Mouse (Mus musculus) kidney, postnatal 36 days (tissue): ENCODE results near the gene Gm49450.
"Not testable (repeated sequence)": the region's sequence is repeated elsewhere in the genome, so short reads cannot be mapped to it uniquely, and the experiment has no call there.

ENCODE experiments used
- DNase-seq, 2 experiments: peaks; one replicate each; pipeline ENCODE4 v3.0.0; 2021 to 2022; ENCODE audit warnings: mixed read lengths in 2 of 2

Gm49450 gene

DNA sequence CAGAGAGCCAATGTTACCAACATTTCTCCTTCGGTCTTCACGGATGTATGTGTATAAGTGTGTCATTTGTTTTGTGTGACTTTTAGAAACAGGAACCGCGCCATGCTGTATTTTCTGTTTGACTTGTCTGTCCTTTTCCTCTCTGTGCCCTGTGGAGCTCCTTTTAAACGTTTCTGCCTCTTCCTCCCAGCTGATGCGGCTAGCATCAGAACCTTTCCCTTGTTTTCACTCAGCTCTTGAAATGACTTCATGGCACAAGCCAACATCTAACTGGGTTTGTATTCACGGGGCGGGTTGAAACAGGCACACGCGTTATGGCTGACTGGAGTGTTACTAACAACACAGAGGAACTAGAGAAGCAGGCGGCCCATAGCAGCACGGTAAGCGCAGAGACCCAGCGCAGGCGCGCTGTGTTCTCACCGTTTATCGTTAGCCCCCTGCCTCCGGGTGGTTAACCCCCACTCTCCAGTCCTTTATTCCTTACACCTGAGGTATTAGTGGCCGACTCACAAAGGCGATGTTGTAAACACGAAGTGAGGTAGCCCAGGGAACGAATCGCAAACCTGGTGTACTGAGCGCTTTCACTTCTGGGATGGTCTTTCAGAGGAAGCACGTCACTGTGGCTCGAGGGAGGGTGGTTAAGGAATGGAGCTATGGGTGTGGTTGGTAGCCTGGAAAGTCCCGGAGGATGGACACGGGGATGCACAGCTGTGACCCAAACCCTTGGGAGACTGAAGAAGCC is 32.1 kb upstream of the Gm49450 start:
- DNase-seq = peak; percentile 87 to 89

DNA sequence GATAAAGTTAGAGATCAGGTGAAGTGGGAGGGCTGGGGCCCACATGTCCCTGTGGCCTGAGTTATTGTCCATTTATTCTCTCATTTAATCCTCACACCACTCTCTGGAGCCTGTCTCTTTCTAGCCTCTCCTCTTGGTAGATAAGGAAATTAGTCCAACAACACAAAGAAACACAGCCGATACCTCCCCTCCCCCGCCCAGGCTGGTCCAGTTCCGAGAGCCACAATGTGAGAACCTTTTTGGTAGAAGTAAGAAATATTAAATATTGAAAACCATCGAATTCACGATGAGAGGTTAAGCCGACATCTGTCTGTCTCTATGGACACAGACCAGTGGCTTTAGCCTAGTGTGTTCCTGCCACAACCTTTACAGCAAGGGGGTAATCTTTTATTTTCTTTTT is 31.3 kb upstream of the Gm49450 start:
- peak in 1 of 2 experiments; percentile 36 for DNase-seq

DNA sequence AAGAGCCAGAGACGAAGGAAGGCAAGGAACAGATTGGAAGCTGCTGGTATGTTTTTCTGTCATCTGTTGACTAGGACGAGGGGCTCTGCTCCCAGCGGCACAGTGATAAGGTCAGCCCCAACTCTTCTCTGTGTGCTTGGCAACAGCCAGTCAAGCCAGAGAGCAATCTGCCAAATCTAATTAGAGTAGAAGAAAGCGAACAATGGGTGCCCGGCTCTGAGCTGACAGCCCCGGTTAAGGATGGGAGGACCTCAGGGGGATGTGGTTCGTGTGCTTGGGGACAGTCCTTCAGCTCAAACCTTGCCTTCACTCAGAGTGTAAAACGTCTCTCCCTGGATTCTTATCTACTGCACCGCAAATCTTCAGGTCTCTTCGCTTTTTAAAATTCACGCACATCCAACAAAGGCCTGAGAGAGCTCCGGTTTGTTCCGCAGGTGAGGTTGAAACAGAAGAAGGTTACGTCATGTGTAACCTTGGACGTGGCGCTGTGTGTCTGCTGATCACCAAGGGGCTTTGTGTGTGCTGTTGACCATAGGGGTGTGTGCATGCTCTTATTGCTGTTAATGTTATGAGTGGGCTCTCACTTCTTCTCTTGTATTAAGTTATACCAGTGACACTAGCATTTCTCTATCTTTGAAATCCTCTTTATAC is 30.2 kb upstream of the Gm49450 start:
- DNase-seq = no peak

DNA sequence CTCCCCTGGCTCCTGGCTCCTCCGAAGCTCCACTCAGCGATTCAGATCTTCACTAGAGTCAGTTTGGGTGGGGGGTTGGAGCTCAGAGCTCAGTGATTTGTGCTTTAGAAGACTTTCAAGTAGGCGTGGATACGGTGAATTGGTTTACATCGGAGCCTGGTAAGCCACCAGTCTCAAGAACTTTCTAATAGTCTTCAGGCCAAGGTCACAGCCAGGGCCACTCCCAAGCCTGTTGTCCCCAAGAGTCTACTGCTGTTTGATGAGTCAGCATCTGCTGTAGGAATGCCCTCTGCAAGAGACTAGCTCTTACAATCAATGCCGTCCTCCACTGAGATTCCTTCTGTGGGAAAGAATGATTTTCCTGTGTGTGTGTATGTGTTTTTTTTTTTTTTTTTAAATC is 28.7 kb upstream of the Gm49450 start:
- no peak for DNase-seq

DNA sequence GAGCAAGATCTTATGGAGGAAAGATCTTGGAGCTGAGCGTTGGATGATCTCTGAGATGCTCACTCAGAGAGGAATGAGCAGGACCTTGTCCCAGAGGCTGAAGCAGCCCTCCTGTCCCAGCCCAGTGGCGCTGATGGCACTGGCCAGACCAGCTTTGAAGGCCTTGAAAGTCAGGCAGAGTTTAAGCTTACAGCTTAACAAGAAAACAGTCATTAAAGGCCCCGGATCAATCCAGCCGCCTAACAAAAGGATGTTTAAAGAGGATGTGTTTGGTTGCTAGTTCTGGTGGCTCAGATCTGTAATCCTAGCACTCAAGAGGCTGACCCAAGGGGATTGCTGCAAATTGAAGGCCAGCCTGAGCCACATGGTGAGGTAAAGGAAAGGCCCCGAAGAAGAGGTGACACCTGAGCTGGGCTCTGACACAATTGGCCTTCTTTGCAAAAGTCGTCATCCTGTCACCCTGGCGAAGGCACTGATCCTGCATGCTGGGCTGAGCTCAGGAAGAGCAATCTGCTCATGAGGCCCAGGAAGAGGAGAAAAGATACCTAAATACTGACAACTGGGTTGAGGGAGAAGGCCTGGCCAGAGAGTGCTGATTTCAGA is 26.8 kb upstream of the Gm49450 start:
- DNase-seq = no peak

DNA sequence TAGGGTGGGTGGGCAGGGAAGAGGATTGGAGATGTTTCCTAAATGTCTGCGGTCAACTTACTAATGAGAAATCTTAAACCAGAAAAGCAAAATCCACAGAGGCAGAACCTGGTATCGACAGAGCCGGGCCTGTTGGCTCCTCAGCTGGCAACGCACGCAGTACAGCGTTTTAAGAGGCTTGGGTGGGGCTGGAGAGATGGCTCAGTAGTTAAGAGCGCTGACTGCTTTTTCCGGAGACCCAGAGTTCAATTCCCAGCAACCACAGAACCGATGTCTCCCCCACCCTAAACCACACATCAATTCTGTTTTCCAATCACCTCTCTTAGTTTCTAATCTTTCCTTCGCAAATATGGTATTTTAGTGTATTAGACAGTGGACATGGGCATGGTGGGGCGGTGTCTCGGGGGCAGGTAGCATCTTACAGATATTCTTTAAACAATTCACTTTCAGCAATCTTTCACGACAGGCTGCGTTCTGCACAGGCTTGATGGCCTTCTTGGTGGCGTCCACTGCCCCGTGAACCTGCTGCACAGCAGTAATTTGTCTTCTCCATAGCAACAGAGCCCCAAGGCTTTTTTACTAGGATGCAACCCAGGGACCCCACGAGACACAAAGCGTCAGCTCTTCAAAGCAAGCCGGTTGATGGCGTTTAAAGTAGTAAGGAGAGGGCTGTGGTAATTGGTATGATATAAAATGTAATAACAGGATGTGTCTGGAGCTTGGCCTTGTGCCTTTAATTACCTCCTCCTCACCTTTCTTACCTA is 25.2 kb upstream of the Gm49450 start:
- DNase-seq = no peak

DNA sequence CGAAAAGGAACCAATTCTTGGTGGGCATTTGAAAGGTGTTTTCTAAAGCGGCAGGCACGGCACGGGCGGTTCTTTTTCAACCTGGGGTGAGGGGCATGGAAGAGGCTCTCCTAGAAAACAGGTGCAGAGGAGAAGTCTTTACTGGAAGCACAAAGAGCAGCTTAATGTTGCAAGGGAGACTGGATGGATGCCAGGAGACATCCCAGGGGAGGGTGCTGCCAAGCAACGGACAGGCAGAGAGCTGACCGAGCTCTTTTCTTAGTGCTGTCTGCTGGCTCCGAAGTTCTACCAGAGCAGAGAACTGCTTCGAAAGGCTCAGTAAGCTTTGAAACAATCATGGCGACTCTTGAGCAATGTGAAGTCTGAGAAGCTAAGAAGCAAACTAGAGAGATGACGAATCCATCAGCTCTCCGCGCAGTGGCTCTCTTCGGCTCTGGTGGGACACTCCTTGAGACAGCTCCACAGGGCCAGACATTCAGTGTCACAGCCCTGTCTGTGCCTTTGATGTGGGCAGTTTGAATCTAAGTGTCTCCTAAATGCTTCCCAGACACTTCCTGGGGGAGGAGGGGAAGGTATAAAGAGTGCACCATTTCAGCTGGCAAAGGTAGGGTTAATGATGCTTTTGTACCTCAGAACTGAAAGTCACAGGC is 24.5 kb upstream of the Gm49450 start:
- DNase-seq = peak; percentile 90 to 95

DNA sequence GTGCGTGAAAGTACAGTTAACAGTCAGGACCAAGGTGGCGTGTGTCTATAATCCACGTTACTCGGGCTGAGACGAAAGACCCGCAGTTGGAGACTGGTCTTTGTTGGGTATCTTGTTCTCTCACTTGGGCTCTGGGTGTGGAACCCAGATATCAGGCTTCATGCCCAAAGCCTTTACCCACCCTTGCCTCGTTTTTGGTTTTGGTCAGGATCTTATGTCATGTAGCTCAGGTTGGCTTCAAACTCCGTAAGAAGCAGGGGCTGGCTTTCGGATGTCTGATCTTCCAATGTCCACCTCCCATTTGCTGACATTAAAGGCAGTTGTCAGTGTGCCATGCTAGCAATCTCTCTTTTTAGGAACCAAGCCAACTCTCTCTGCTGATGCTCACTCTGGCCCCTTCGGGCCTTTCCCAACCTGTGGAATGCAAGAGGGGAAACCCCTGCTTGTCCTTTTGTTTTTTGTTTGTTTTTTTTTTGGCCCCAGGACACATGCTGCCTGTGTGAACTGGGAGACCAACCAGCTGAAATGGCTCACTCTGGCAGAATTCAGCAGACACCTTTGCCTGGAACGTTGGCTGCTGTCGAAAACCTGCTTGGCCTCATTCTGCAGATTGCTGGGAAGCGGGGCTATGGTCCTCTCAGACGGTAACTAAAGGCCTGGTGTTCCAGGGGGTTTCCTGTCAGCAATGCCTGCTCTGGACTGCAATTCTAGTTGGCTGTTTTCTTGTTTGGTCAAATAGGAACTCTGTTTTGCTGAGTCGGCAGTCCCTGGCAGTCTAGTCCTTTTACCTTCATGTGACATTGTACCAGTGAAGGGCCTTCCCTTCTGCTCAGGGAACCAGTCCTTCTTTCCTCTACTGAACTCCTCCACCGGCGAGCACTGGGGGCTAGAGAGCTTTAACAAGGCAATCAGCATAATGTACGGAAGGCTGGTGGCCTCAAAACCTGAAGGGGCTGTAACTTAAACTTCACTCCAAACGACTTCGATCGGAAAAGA is 23.7 kb upstream of the Gm49450 start:
- DNase-seq = peak; percentile 53 to 68

DNA sequence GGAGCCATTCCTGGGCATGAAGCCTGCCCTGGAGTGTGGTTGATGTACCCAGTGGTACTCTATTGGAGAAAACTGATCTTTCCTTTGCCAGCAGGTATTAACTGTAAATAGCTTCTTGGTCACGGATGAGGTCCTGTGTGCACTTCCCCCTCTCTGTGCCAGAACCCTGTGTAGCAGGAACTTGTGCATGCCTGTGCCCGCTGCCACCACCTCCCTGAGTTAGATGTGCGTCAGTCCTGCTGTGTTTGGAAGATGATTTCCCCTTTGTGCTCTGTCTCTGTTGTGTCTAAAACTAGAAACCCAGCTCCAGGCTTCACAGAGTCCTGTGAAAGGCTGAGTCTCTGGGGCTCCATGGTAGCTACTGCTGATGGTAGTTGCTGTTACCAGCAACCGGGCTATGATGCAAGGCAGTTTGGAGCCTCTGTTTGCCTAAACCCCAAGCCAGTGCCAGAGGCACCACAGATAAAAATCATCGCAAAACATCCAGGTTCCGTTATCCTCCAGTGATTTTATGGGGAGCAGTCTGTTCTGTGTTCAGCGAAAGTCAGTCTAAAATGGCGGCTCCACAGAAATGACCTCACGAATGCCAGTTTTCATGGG is 19.8 kb upstream of the Gm49450 start:
- DNase-seq = peak; percentile 51 to 60

DNA sequence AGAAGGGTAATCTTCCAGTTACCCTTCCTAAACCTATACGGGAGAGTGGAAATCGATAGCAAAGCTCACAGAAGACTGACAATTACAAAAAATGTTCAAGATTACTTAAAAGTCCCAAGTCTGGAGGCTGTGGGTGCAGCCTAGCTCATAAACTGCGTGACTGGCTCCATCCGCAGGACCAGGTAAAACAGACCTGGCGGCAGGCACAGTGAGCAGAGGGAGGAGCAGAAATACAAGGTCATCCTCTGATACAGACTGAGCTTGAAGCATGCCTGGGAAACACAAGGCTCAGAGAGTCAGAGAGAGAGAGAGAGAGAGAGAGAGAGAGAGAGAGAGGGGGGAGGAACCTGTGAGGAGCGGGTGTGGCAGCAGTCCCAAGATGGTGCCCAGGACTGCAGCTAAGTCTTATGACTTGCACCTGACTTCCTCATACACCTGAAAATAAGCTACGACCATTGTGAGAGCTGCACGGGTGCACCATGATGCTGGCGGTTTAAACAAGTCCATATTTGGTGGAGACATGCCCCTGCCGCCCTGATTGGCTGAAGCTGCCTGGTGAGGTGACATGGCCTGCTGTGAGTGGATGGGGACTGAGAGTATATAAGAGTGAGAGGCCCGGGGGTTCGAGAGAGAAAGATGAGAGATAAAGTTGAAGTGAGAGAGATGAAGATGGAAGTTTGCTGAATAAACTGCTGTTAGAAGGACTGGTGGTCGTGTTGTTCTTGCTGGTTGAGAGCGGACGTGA is 18.4 kb upstream of the Gm49450 start:
- DNase-seq = not testable (repeated sequence)

DNA sequence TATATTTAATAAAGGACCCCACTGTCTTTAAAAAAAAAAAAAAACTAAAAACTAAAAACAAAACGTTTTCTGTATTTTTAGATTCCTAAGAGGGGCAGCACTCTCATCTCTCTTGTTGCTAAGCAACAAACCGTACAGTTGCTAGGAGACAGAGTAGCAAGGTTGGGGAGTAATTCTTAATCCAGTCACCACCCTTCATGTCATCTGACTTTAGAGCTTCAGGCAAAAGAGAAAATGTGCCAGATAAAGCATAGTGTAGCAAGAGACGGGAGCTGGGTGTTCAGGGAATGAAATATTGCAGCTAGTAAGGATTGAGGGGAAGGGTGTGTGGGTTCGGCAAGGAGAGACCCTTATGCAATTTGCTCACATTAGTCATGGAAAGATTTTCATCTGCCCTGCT is 17.8 kb upstream of the Gm49450 start:
- no peak for DNase-seq

DNA sequence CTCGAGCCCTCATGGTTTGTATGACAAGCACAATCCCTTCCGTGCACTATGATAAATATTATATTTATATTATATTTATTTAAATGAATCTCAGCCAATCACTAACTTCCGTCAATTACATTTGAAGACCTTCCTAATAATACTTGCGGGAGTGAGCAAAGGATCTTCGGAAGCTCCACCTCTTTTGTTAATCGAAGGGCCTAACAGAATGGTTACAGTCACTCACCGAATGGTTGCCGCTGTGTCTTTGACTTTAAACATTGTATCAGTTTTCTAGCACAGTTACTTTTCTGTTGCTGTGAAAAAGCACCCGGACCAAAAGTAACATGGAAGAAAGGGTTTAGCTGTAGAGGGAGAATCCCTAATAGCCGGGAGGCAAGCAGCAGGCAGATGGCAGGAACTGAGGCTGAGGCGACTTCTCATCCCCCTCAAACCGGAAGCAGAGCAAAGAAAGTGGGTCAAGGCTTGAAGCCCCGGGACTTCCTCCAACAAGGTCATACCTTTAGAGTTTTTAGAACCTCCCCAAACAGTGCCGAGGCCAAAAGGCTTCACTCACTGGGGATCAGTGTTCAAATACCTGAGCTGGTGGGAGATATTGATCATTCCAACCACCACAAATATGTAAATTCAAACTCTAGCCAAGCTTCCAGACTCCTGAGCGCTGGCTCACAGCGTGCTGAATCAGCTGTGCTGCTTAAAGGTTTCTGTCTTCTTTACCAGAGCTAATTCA is 16.2 kb upstream of the Gm49450 start:
- no peak for DNase-seq

DNA sequence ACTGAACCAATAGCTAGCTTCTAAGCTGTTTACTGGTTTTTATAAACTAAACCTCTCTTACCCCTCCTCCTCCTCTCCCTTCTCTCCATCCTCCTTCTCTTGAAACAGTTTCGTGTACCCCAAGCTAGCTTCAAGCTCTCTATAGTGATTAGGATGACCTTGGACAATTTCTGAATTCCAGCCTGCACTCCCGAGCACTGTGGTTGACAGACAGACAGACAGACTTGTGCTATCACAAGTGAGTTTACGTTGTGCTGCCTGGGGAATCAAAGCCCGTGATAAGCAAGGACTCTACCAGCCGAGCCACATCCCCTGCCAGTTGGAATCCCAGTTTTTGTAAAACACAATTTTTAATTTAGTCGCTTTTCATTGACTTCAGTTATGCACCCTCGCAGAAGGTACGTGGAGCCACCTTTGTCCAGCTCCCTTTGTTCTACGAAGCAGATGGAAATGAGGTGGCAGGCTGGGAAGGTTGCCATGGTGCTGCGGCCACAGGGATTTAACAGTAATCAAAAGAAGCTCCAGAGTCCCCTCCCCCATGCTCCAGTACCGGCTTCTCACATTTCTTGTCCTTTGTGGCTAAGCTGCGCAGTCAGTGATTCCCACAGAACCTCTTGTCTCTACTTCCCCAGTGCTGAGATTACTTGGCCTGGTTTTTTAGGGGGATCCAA is 15.5 kb upstream of the Gm49450 start:
- peak; percentile 24 to 54 for DNase-seq

DNA sequence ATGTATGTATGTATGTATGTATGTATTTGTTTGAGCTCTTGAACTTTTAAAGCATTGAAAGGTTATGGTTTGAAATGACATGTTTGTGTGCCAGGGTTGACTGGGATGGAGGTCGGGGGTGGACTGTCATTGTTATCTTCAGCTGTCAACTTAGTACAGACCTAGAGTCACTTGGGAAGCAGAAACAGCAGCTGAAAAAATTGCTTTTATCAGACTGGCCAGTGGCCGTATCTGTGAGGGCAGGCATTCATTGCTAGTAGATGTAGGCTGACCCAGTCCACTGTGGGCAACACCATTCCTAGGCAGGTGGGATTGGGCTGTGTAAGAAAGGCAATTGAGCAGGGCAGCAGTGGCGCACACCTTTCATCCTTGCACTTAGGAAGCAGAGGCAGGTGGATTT is 6.2 kb upstream of the Gm49450 start:
- DNase-seq = no peak

DNA sequence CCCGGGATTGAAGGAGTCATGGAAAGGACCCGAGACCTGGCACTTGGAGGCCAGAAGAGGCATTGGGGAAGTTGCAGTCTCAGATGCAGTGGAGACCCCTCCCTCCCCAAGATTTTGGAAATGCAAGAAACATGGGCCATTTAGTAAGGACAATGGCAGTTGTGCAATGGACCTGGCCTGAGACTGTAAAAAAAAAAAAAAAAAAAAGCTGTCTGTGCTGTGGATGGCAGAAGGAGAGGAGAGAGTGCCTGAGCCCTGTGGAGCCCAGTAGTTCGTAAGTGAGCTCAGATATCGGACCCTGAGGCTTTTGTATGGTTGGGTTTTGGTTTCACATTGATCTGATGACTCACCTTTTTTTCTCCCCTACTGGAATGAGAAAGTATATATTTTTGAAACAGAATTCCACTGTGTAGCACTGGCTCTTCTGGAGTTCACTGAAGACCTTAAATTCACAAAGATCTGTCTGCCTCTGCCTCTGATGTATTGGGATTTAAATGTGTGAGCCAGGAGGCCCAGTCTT is 5.6 kb upstream of the Gm49450 start:
- DNase-seq = no peak

DNA sequence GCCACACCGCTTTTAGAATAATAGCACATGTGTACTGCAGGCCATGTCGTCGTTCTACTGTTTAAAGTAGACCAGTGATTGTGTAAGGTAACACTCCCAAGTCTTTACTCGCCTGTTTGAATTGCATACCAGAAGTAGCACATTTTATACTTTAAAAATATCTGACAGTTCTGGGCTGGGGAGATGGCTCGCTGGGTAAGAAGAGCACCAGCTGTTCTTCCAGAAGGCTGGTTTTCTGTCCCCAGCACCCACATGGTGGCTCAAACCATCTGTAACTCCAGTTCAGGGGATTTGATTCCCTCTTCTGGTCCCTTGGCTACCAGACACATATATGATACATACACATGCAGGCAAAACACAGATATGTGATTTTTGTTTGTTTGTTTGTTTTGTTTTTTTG is 4.1 kb upstream of the Gm49450 start:
- DNase-seq = no peak

DNA sequence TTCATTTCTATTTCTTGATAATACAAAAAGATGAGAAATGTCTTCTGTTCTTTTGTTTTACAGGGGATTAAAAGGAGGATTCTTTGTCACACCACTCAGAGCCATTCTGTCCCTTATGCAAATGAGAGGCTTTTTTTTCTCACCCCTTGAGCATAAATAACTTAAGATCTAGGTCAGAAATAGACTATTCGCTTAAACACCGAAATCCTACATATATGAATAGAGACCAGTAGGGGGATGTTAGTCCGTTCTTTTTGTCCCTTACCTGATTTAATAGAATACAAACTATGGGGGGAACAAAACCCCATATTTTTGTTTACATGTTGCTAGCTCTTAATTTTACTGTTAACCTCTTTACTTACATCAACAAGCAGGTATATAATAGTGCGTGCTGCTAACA is 2.6 kb upstream of the Gm49450 start:
- no peak for DNase-seq

DNA sequence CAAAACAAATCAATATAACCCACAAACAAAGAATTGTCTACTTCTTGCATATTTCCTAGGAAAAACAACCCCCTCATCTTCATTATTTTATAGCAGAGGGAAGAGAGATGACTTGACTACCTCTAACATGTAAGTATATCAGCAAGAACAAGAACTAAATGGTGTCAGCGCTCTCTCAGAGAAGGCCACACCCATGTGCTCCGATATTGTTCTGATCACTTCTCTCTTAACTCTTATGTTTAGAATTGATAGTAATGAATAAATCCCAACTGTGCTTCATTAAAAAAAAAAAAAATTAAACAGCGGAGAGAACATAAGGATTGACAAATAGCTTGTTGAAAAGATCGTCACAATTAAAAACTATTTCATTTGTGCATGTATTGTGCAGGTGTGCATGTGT is 2.0 kb upstream of the Gm49450 start:
- DNase-seq = no peak
